Mouse (Mus musculus) CH12.LX (cell line): ENCODE measurements at regions not wholly inside any gene's neighbourhood (a gene's known extent, or its start where the extent isn't known, plus 50 kb on each side); places are given as distances from the start of the nearest gene placed in this dataset.

Experiments used
- CTCF ChIP-seq, 2 experiments: IDR thresholded peaks in 1 of 2; conservative IDR thresholded peaks in 1 of 2; 2 replicates each; pipeline ENCODE4 v1.5.1; 2011 to 2012; ENCODE audit warnings: low read depth in 2 of 2, low read length in 2 of 2, improper control_type of control experiment in 1 of 2, inconsistent platforms in 1 of 2, mild to moderate bottlenecking in 1 of 2, moderate library complexity in 1 of 2
- JUND ChIP-seq: conservative IDR thresholded peaks from 2 replicates; pipeline ENCODE4 v1.6.1; 2011; ENCODE audit warnings: low read depth, low read length, improper control_type of control experiment
- MAFK ChIP-seq: IDR thresholded peaks from 2 replicates; pipeline ENCODE4 v1.6.1; 2011; ENCODE audit warnings: low read length, improper control_type of control experiment; ENCODE audit not compliant: insufficient replicate concordance
- MAZ ChIP-seq: IDR thresholded peaks from 2 replicates; pipeline ENCODE4 v1.6.1; 2012; ENCODE audit warnings: low read depth, mild to moderate bottlenecking, inconsistent platforms, low read length, improper control_type of control experiment, moderate library complexity
- MEF2A ChIP-seq: IDR thresholded peaks from 2 replicates; pipeline ENCODE4 v1.6.1; 2014; ENCODE audit warnings: low read depth, mild to moderate bottlenecking, inconsistent platforms, low read length, improper control_type of control experiment, borderline replicate concordance
- MYC ChIP-seq: IDR thresholded peaks from 2 replicates; pipeline ENCODE4 v1.6.1; 2011; ENCODE audit warnings: low read depth, mild to moderate bottlenecking, improper control_type of control experiment, low read length
- POLR2A ChIP-seq: IDR thresholded peaks from 2 replicates; pipeline ENCODE4 v1.6.1; 2011; ENCODE audit warnings: low read depth, mild to moderate bottlenecking, improper control_type of control experiment, low read length
- RAD21 ChIP-seq: IDR thresholded peaks from 2 replicates; pipeline ENCODE4 v1.6.1; 2011; ENCODE audit warnings: low read depth, mild to moderate bottlenecking, low read length, improper control_type of control experiment, moderate library complexity
- RCOR1 ChIP-seq: conservative IDR thresholded peaks from 2 replicates; pipeline ENCODE4 v1.6.1; 2012; ENCODE audit warnings: low read depth, mild to moderate bottlenecking, inconsistent platforms, low read length, improper control_type of control experiment
- USF1 ChIP-seq: IDR thresholded peaks from 2 replicates; pipeline ENCODE4 v1.6.1; 2014; ENCODE audit warnings: low read depth, mild to moderate bottlenecking, inconsistent platforms, low read length, improper control_type of control experiment
- ZC3H11A ChIP-seq: IDR thresholded peaks from 2 replicates; pipeline ENCODE4 v1.6.1; 2012; ENCODE audit warnings: low read depth, mild to moderate bottlenecking, inconsistent platforms, low read length, improper control_type of control experiment

- TF ChIP-seq USF1 (no peak), RCOR1 (no peak), CTCF (conservative IDR thresholded peaks at IDR 0.05 in 1 of 2, IDR thresholded peaks at IDR 0.05 in 1 of 2; ENCODE audit: low read depth in 2 of 2, low read length in 2 of 2) (no peak), MAFK (no peak), JUND (no peak), POLR2A (no peak), ZC3H11A (no peak), MAZ (no peak), MYC (no peak), MEF2A (no peak), RAD21 (no peak)
These were observed 165.7 kb downstream of the Tgfb2 start for GRCm38 (mm10) chr1:186540070-186540469.
